Mouse (Mus musculus) heart, postnatal 0 days (tissue): ENCODE data around the gene Hspe1.

Experiments
- CTCF ChIP-seq: IDR thresholded peaks from 2 replicates; pipeline ENCODE4 v1.5.1; 2016; ENCODE audit warnings: antibody characterized with exemption, control low read depth, low read depth
- EP300 ChIP-seq: IDR thresholded peaks from 2 replicates; pipeline ENCODE4 v1.6.1; 2016; ENCODE audit warnings: antibody characterized with exemption, low read depth

GRCm38 (mm10) chr1:55087401-55087904, 479 bp upstream of the Hspe1 start:
- TF ChIP-seq CTCF: no peak
- no peak; the same call in 1 of the 2 replicates for TF ChIP-seq EP300
